Mouse (Mus musculus) heart, embryonic 10.5 days (tissue): ENCODE data around the gene Endog. TPM values are rescaled to one million over a fixed set of nuclear protein-coding genes. Genes with fewer than 3 reads are reported as not detected.

Experiments
- polyA plus RNA-seq: library from polyadenylated mRNA; unstranded; fragments of >200 nt; fragmentation: Nextera tagmentation; extraction: Ambion mirVana; gene quantifications from 2 replicates; pipeline ENCODE4 v1.2.1, GENCODE M21; 2016

Gene Endog
- polyA plus RNA-seq, 1 experiment from 2014 or later: 31.3 TPM

Other genes starting within 250 kb of the Endog start
- gene Gle1, start 236.1 kb upstream of the Endog start, polyA plus RNA-seq: 50.0 and 61.3 TPM in 2 replicates
- gene Sptan1, start 205.9 kb upstream of the Endog start, polyA plus RNA-seq: 103 and 116 TPM in 2 replicates
- gene Wdr34, start 122.6 kb upstream of the Endog start, polyA plus RNA-seq: 17.7 and 22.3 TPM in 2 replicates
- 341 and 570 TPM in 2 replicates for gene Set, start 114.1 kb upstream of the Endog start, polyA plus RNA-seq
- gene Pkn3, start 93.8 kb upstream of the Endog start, polyA plus RNA-seq: 13.8 and 17.7 TPM in 2 replicates
- 65.5 and 66.2 TPM in 2 replicates for gene Zdhhc12, start 77.8 kb upstream of the Endog start, polyA plus RNA-seq
- gene Zer1, start 46.9 kb upstream of the Endog start, polyA plus RNA-seq: 5.9 and 7.2 TPM in 2 replicates
- 3.9 and 6.8 TPM in 2 replicates for gene Tbc1d13, start 37.7 kb upstream of the Endog start, polyA plus RNA-seq
- 52.1 and 72.0 TPM in 2 replicates for gene Spout1, start 7.0 kb downstream of the Endog start, polyA plus RNA-seq
- gene Kyat1, start 34.4 kb downstream of the Endog start, polyA plus RNA-seq: 12.8 and 17.2 TPM in 2 replicates
- gene Lrrc8a, start 66.2 kb downstream of the Endog start, polyA plus RNA-seq: 20.2 and 34.4 TPM in 2 replicates
- gene Gm28035, start 69.1 kb downstream of the Endog start, polyA plus RNA-seq: 0.14 and 0.19 TPM in 2 replicates
- gene Phyhd1, start 94.7 kb downstream of the Endog start, polyA plus RNA-seq: 4.4 and 5.2 TPM in 2 replicates
- not detected in 2 replicates for gene Gm28038, start 109.5 kb downstream of the Endog start, polyA plus RNA-seq
- 29.3 and 31.7 TPM in 2 replicates for gene Dolk, start 114.8 kb downstream of the Endog start, polyA plus RNA-seq
- gene Nup188, start 114.9 kb downstream of the Endog start, polyA plus RNA-seq: 45.2 and 46.5 TPM in 2 replicates
- gene Sh3glb2, start 187.8 kb downstream of the Endog start, polyA plus RNA-seq: 101 and 132 TPM in 2 replicates
- 28.2 and 35.1 TPM in 2 replicates for gene Miga2, start 192.7 kb downstream of the Endog start, polyA plus RNA-seq
- gene Dolpp1, start 220.8 kb downstream of the Endog start, polyA plus RNA-seq: 29.9 and 36.1 TPM in 2 replicates
- 36.1 and 55.2 TPM in 2 replicates for gene Crat, start 244.3 kb downstream of the Endog start, polyA plus RNA-seq
- 129 and 140 TPM in 2 replicates for gene Ptpa, start 244.5 kb downstream of the Endog start, polyA plus RNA-seq